Mouse (Mus musculus): ENCODE measurements around the gene Ric1.
"Not testable (repeated sequence)": the region's sequence is repeated elsewhere in the genome, so short reads cannot be mapped to it uniquely, and the experiment has no call there.

DNA sequence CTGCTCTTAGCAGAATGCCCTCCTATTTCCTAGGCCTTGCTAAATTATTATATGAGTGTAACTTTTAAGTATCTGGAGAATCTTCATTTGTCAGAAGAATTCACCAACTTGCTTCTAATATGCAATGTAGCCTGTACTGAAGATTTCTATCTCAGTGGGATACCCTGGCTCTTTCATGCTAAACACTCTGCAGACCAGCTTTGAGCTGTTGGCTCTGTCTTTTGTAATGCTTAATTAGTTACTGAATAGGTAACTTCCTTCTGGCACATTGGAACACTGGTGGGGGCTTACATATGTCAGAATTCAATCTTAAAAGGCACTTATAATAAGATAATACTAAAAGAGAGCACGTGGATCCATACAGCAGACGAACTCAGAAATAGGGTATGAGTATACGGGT lies 71.7 kb downstream of the Ric1 start:
- TF ChIP-seq CTCF, POLR2A (IDR thresholded peaks at IDR 0.05; ENCODE audit: insufficient read depth, low read depth, low read length): not testable (repeated sequence)
